Mouse (Mus musculus) kidney, postnatal 4 days (tissue): ENCODE results near the gene Bicd2.

ENCODE experiments used
- DNase-seq, 2 experiments: peaks; one replicate each; pipeline ENCODE4 v3.0.0; 2021; ENCODE audit warnings: mixed read lengths in 2 of 2

The Bicd2 gene

GRCm38 (mm10) chr13:49402628-49403027 is 61.2 kb downstream of the Bicd2 start:
- no peak for DNase-seq

- DNase-seq = no peak
Measured at GRCm38 (mm10) chr13:49407795-49408194, 66.4 kb downstream of the Bicd2 start.

GRCm38 (mm10) chr13:49420754-49421605 is 79.6 kb downstream of the Bicd2 start, which contains the start of gene Ippk:
TSS of gene Ippk (plus strand) at chr13:49421249.
- DNase-seq = peak; percentile 99

- DNase-seq = peak; percentile 41 to 65
Measured at GRCm38 (mm10) chr13:49421606-49421917, 80.2 kb downstream of the Bicd2 start.

- no peak for DNase-seq
Measured at GRCm38 (mm10) chr13:49421959-49422358, 80.6 kb downstream of the Bicd2 start.

GRCm38 (mm10) chr13:49426736-49427135 is 85.4 kb downstream of the Bicd2 start:
- no peak for DNase-seq

- no peak for DNase-seq
Measured at GRCm38 (mm10) chr13:49428042-49428675, 86.8 kb downstream of the Bicd2 start.

GRCm38 (mm10) chr13:49430529-49430928 is 89.1 kb downstream of the Bicd2 start:
- DNase-seq = peak; percentile 29 to 56

- no peak for DNase-seq
Measured at GRCm38 (mm10) chr13:49433268-49434029, 92.1 kb downstream of the Bicd2 start.

GRCm38 (mm10) chr13:49435745-49436144 is 94.4 kb downstream of the Bicd2 start:
- DNase-seq = no peak

- no peak for DNase-seq
Measured at GRCm38 (mm10) chr13:49436170-49436569, 94.8 kb downstream of the Bicd2 start.
